Mouse (Mus musculus) right cerebral cortex, postnatal 10 days (tissue): Measurements from ENCODE around the gene Olfr894.
"Not testable (repeated sequence)": the region's sequence is repeated elsewhere in the genome, so short reads cannot be mapped to it uniquely, and the experiment has no call there.

Experiments
- DNase-seq, 2 experiments: peaks; one replicate each; pipeline ENCODE4 v3.0.0; 2021; ENCODE audit warnings: low spot score in 2 of 2

The Olfr894 gene

DNA sequence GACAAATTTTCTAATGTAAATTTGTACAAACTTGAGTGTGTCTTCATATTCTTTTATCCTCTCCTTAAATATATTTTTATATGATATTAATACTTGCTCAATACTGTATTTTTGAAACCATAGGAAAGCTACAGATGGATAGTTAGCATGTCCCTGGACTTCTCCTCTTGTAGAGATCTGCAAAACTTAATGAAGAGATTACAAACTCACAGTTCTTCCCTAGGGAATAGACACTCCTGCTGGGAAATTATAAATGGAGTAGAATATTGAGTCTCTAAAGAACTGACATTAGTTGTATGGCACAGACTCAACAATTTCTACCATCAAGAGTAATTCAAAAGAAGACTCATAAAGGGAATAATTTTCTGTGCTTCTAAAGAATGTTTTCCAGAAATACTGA lies at the start of gene Olfr894:
Gene Olfr894, plus strand, starts transcription at position 301 of the 400 bp plus-strand sequence.
- DNase-seq = no peak

DNA sequence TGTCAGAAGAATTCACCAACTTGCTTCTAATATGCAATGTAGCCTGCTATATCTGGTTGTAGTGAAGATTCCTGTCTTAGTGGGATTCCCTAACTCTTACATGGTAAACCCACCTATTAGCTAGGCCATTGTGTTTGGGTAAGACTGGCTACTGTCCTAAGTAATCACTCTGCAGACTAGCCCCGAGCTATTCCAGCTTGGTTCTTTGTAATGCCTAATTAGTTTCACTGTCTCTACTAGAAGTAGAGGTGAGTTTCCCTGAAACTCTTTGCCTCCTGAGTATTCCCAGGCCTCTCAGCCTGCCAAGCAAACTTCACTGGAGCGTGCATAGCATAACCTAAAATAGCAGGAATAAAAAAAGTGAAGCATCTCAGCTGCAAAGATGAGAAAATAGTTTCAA lies 49.5 kb upstream of the Olfr894 start:
- not testable (repeated sequence) for DNase-seq

GRCm38 (mm10) chr9:38180721-38181120 lies 37.1 kb upstream of the Olfr894 start, which contains the start of gene Olfr891:
TSS of gene Olfr891 (minus strand) at chr9:38180821.
- DNase-seq = no peak

DNA sequence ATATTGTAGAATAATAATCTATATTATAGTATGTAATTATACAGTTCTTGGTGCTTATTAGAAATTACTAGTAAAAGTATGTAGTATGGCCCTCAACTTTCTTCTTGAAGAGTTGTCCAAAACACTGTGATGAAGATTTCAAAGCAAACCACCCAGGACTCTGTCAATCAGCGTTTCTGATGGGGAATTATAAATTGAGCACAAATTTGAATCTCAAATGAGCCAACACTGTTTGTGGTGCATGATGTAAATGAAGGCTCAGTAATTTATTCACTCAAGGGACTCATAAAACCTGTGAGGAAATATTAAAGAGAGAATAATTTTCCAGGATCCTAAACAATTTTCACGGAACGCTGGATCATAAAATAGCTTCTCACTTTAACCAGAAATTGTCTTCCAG lies 9.8 kb upstream of the Olfr894 start, which contains the start of gene Olfr893:
Gene Olfr893, plus strand, starts transcription at position 301 of the 400 bp plus-strand sequence.
- DNase-seq = no peak

DNA sequence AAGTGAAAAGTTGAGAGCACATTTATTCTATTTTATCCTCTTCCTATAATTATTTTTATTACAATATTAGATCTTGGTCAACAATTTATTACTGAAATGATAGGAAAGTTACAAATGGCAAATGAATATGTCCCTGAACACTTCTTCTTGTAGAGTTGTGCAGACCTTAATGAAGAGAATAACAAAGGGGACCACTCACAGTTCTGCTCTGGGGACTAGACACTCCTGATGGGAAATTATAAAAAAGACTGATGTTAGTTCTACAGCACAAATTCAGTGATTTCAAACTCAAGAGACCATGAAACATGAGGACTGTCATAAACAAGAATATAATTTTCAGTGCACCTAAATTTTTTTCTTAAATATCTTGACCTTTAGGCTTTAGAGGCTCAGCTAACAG lies 34.6 kb downstream of the Olfr894 start, which contains the start of gene Olfr143:
Gene Olfr143, plus strand, starts transcription at position 301 of the 400 bp plus-strand sequence.
- no peak for DNase-seq

- no peak for DNase-seq
These were observed 49.7 kb downstream of the Olfr894 start, which contains the start of gene Olfr895 for GRCm38 (mm10) chr9:38267551-38267950. TSS of gene Olfr895 (plus strand) at chr9:38267851.
